Comparison of ENCODE assay signal across 16 mouse cellular contexts in the genomic region with DNA sequence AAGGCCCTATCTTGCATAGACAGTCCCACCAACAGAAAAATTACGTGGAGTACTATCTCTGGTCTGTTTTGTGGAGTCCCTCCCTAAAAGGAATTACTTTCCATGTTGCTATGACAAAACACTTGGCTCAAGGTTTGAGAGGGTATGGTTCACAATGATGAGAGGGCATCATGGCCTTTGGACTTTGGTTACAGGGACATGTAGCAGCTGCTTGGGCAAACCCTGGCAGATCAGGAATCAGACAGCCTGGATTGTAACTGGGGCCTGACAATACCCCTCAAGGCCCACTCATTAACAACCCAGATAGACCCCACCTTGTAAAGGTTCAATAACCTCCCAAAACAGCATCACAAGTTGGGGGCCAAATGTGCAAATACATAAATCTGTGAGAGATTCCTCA.
DNase-seq lines count a peak whose midpoint lies in the region; TF ChIP-seq lines count a peak whose summit lies in the region.
"Had no signal": no experiment of that assay in that cellular context is flagged by ENCODE, and none has a peak within 500 bp of the region (broad histone marks: within the 10 kb centered on the region; RNA-seq: fewer than 3 reads in every experiment).

No protein-coding gene starts in this region.

- no peaks in the 10 kb centered on the region for H3K4me1 ChIP-seq in kidney, adult 2 months (ENCODE audit: control insufficient read depth, insufficient read depth, low read length)
- H3K4me1 ChIP-seq: forebrain, embryonic 12.5 days had no signal

- no peaks in the 10 kb centered on the region for H3K27me3 ChIP-seq in kidney, adult 2 months (replicated peaks; ENCODE audit: control insufficient read depth, insufficient read depth, low read length)
- H3K27me3 ChIP-seq: embryonic facial prominence, embryonic 13.5 days; embryonic facial prominence, embryonic 15.5 days; forebrain, embryonic 12.5 days had no signal

- no peak overlapping the region for H3K27ac ChIP-seq in kidney, adult 2 months (ENCODE audit: insufficient read depth, low read depth, low read length)
- H3K27ac ChIP-seq: embryonic facial prominence, embryonic 13.5 days; forebrain, embryonic 10.5 days; forebrain, embryonic 12.5 days had no signal

- 71% methylated on average over 1 of the region's 1 CpGs for WGBS in kidney, adult 2 months

- no peaks in the 10 kb centered on the region for H3K36me3 ChIP-seq in kidney, adult 2 months (ENCODE audit: control insufficient read depth, insufficient read depth, low read length)
- H3K36me3 ChIP-seq: embryonic facial prominence, embryonic 13.5 days; embryonic facial prominence, embryonic 15.5 days; forebrain, embryonic 10.5 days; forebrain, embryonic 12.5 days had no signal

- TF ChIP-seq CTCF in kidney, adult 2 months (conservative IDR thresholded peaks at IDR 0.05; ENCODE audit: insufficient read depth, insufficient read length, low read depth, low read length): no peak

- no peak for TF ChIP-seq POLR2A in kidney, adult 2 months (IDR thresholded peaks at IDR 0.05; ENCODE audit: low read depth, low read length)

- DNase-seq in kidney, adult 2 months: peak; percentile 54
- DNase-seq in kidney, postnatal 10 days: no peak
- peak; percentile 32 for DNase-seq in kidney, adult 9 months
- DNase-seq in kidney, postnatal 25 days: no peak
- DNase-seq: cerebellum, adult 11 months; cerebellum, adult 18-20 months; cerebellum, adult 8-10 months; cerebellum, adult 9-11 months; cerebellum, postnatal 14 days; cerebellum, postnatal 36 days; embryo, embryonic 11 days had no signal

- no peak overlapping the region for H3K4me3 ChIP-seq in kidney, adult 2 months (ENCODE audit: insufficient read depth, low read depth, low read length)
- H3K4me3 ChIP-seq: embryonic facial prominence, embryonic 13.5 days; embryonic facial prominence, embryonic 15.5 days; erythroblast, embryonic 14.5 days; forebrain, embryonic 10.5 days; forebrain, embryonic 12.5 days had no signal

Comparison
In these comparisons a context has a peak if more than half of its experiments do, and no peak if none do; other contexts are left out.
1. DNase-seq: peak in kidney, adult 2 months (single experiment) and kidney, adult 9 months (single experiment); none in kidney, postnatal 10 days (single experiment) and kidney, postnatal 25 days (0 of 2).